Mouse (Mus musculus) intestine, postnatal 0 days (tissue): ENCODE measurements around the gene Acoxl. TPM values are rescaled to one million over a fixed set of nuclear protein-coding genes. Genes with fewer than 3 reads are reported as not detected.

Experiments
- ATAC-seq: fragments of 200-750 bp; cut with Nextera tagmentation; 2 replicates; pipeline ENCODE4 v1.8.0; 2017; ENCODE audit warnings: mild to moderate bottlenecking, moderate TSS enrichment, moderate library complexity
- H3K27ac ChIP-seq: fragments of 300-500 bp; sonication (generic); 2 replicates; pipeline ENCODE4 v1.5.1; 2014; ENCODE audit warnings: mild to moderate bottlenecking, low read depth, low read length, moderate library complexity
- H3K27me3 ChIP-seq: fragments of 300-500 bp; sonication (generic); replicated peaks from 2 replicates; pipeline ENCODE4 v1.6.1; 2014; ENCODE audit warnings: low read length, mixed read lengths; ENCODE audit not compliant: control insufficient read depth, insufficient read depth
- H3K36me3 ChIP-seq: fragments of 300-500 bp; sonication (generic); 2 replicates; pipeline ENCODE4 v1.6.1; 2014; ENCODE audit warnings: mild to moderate bottlenecking, moderate library complexity; ENCODE audit not compliant: control insufficient read depth, insufficient read depth
- H3K4me1 ChIP-seq: fragments of 300-500 bp; sonication (generic); replicated peaks from 2 replicates; pipeline ENCODE4 v1.6.1; 2014; ENCODE audit warnings: antibody characterized with exemption, low read length, mixed read lengths; ENCODE audit not compliant: control insufficient read depth, insufficient read depth
- H3K4me2 ChIP-seq: fragments of 300-500 bp; sonication (generic); replicated peaks from 2 replicates; pipeline ENCODE4 v1.6.1; 2014; ENCODE audit warnings: low read depth, mild to moderate bottlenecking, moderate library complexity
- H3K4me3 ChIP-seq: fragments of 300-500 bp; sonication (generic); 2 replicates; pipeline ENCODE4 v1.5.1; 2014; ENCODE audit warnings: low read depth, low read length
- H3K9ac ChIP-seq: fragments of 300-500 bp; sonication (generic); 2 replicates; pipeline ENCODE4 v1.6.1; 2014; ENCODE audit warnings: mild to moderate bottlenecking, low read depth, low read length
- H3K9me3 ChIP-seq: fragments of 300-500 bp; sonication (generic); 2 replicates; pipeline ENCODE4 v1.6.1; 2016; ENCODE audit warnings: mixed run types; ENCODE audit not compliant: control insufficient read depth
- CTCF ChIP-seq: sonication (generic); IDR thresholded peaks from 2 replicates; pipeline ENCODE4 v1.5.1; 2016; ENCODE audit warnings: low read depth, mild to moderate bottlenecking, control low read depth, antibody characterized with exemption, moderate library complexity
- WGBS: fragments of 180-500 bp; shearing (Covaris S2); extraction: QIAGEN DNeasy Blood & Tissue Kit; methylation state at CpG from one replicate; pipeline ENCODE4 v1.1.7; 2014; 5-methylcytosine and 5-hydroxymethylcytosine counted together
- polyA plus RNA-seq: library from polyadenylated mRNA; unstranded; fragments of >200 nt; fragmentation: Nextera tagmentation; extraction: Ambion mirVana; gene quantifications from 2 replicates; pipeline ENCODE4 v1.2.1, GENCODE M21; 2015

The Acoxl gene
- polyA plus RNA-seq, 1 experiment from 2014 or later: 0.25 TPM

- no peak overlapping the region for H3K4me3 ChIP-seq
- no peaks in the 10 kb centered on the region for H3K9me3 ChIP-seq
- H3K9ac ChIP-seq: no peak overlapping the region
- WGBS: 79% methylated on average over 11 of the region's 11 CpGs
- no peak overlapping the region for H3K4me2 ChIP-seq
- peaks cover 15% of the 10 kb centered on the region for H3K36me3 ChIP-seq
- TF ChIP-seq CTCF: no peak
- no peak overlapping the region for H3K27ac ChIP-seq
- H3K27me3 ChIP-seq: no peaks in the 10 kb centered on the region
- H3K4me1 ChIP-seq: no peaks in the 10 kb centered on the region
- no peak for ATAC-seq
These were observed 314.9 kb downstream of the Acoxl start for GRCm38 (mm10) chr2:128153551-128153910.

- no peak overlapping the region for H3K27ac ChIP-seq
- H3K4me1 ChIP-seq: no peaks in the 10 kb centered on the region
- no peak overlapping the region for H3K4me2 ChIP-seq
- H3K36me3 ChIP-seq: peaks cover under 1% of the 10 kb centered on the region; the same call in 1 of the 2 replicates
- no peak overlapping the region for H3K4me3 ChIP-seq
- no peak for TF ChIP-seq CTCF
- no peaks in the 10 kb centered on the region for H3K27me3 ChIP-seq
- ATAC-seq: no peak
- H3K9ac ChIP-seq: no peak overlapping the region
- WGBS: 88% methylated on average over 13 of the region's 13 CpGs
- H3K9me3 ChIP-seq: no peaks in the 10 kb centered on the region
These were observed 316.9 kb downstream of the Acoxl start for GRCm38 (mm10) chr2:128155412-128156066.

DNA sequence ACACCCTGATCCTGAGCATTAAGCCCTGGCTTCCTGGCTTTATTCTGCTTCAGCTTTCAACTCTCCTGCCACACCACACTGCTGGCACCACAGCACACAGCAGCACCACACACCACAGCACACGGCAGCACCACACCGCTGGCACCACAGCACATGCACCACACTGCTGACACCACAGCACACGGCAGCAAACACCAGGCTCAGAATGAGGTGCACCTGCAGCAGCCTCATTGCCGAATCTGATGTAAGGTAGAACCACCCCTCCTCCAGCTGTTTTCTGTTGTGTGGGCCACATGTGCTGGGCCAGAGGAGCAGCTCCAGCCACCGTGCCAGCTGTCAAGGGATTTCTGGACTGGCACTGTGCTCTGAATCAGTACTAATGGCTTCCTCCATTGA, 317.4 kb downstream of the Acoxl start:
- ATAC-seq: no peak
- no peaks in the 10 kb centered on the region for H3K27me3 ChIP-seq
- no peaks in the 10 kb centered on the region for H3K4me1 ChIP-seq
- no peak for TF ChIP-seq CTCF
- no peak overlapping the region for H3K4me3 ChIP-seq
- H3K9me3 ChIP-seq: no peaks in the 10 kb centered on the region
- H3K4me2 ChIP-seq: no peak overlapping the region
- H3K9ac ChIP-seq: no peak overlapping the region
- no peaks in the 10 kb centered on the region; the same call in 1 of the 2 replicates for H3K36me3 ChIP-seq
- no peak overlapping the region for H3K27ac ChIP-seq
- WGBS: 80% methylated on average over 5 of the region's 5 CpGs

DNA sequence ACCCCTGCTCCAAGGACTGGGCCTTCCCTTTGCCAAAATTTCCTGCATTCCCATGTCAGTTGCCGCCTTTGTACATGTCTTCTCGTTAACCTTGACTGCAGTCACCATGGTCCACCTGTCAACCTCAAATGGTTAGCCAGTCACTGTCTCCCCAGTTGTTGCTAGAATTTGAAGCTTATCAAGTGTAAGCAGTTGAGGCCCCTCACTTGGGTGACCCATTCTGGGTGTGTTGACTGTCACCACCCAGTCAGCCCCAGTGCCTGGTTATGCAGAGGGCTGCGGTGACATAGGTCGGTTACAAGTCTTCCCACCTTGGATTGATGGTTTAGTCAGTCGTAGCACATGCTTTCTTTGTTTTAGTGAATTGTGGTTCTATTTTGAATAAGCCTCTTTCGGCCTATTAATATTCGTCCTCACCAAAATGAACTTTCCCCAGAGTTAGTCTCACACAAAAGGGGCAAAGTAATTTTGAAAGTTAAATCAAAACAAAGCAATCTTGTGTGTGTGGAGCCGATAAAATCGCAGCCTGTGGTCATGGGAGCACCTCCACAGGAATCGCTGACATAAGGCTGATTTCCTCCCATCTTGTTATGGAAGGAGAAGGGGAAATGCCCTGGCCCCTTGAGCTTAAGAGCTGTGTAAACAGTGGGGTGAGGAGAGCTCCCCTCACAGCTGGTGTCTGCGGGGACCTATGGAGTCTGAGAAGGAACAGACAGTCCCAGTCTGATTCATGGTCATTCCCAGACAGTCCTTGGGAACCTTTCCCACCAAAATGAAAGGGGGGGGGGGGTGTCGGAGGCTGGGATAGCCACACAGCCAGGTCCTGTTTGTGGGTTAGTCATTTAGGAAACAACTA, 318.1 kb downstream of the Acoxl start:
- Histone ChIP-seq H3K4me2 (no peak overlapping the region), H3K9me3 (no peaks in the 10 kb centered on the region), H3K9ac (no peak overlapping the region), H3K36me3 (no peaks in the 10 kb centered on the region; the same call in 1 of the 2 replicates), H3K4me3 (no peak overlapping the region), H3K27me3 (no peaks in the 10 kb centered on the region), H3K4me1 (no peaks in the 10 kb centered on the region), H3K27ac (no peak overlapping the region)
- no peak for TF ChIP-seq CTCF
- 0 out of 2 replicates have a peak, but pooled peaks have one; percentile 33 for ATAC-seq
- WGBS: 58% methylated on average over 12 of the region's 12 CpGs

GRCm38 (mm10) chr2:128158734-128159410, 320.2 kb downstream of the Acoxl start:
- no peaks in the 10 kb centered on the region; the same call in 1 of the 2 replicates for H3K36me3 ChIP-seq
- no peak for TF ChIP-seq CTCF
- WGBS: 56% methylated on average over 17 of the region's 17 CpGs
- no peaks in the 10 kb centered on the region for H3K9me3 ChIP-seq
- no peak overlapping the region for H3K9ac ChIP-seq
- H3K4me2 ChIP-seq: no peak overlapping the region
- no peak for ATAC-seq
- H3K4me3 ChIP-seq: no peak overlapping the region
- no peaks in the 10 kb centered on the region for H3K4me1 ChIP-seq
- no peaks in the 10 kb centered on the region for H3K27me3 ChIP-seq
- no peak overlapping the region for H3K27ac ChIP-seq

GRCm38 (mm10) chr2:128159619-128160125, 321.0 kb downstream of the Acoxl start:
- H3K27me3 ChIP-seq: no peaks in the 10 kb centered on the region
- no peaks in the 10 kb centered on the region; the same call in 1 of the 2 replicates for H3K36me3 ChIP-seq
- H3K4me1 ChIP-seq: no peaks in the 10 kb centered on the region
- H3K4me3 ChIP-seq: no peak overlapping the region
- 57% methylated on average over 7 of the region's 7 CpGs for WGBS
- H3K9ac ChIP-seq: no peak overlapping the region
- ATAC-seq: no peak
- no peak overlapping the region; the same call in 1 of the 2 replicates for H3K27ac ChIP-seq
- H3K9me3 ChIP-seq: no peaks in the 10 kb centered on the region
- H3K4me2 ChIP-seq: no peak overlapping the region
- peak; percentile 13; the same call in 1 of the 2 replicates for TF ChIP-seq CTCF
